Mouse (Mus musculus) stomach, postnatal 0 days (tissue): ENCODE data around the gene Frs3. TPM values are rescaled to one million over a fixed set of nuclear protein-coding genes. Genes with fewer than 3 reads are reported as not detected.

ENCODE experiments used
- ATAC-seq: fragments of 200-750 bp; cut with Nextera tagmentation; 2 replicates; pipeline ENCODE4 v1.8.0; 2017; ENCODE audit not compliant: low FRiP score, low TSS enrichment
- DNase-seq: peaks from one replicate; pipeline ENCODE4 v3.0.0-alpha.2; 2016; ENCODE audit warnings: low spot score
- H3K27ac ChIP-seq: fragments of 300-500 bp; sonication (generic); replicated peaks from 2 replicates; pipeline ENCODE4 v1.5.1; 2014; ENCODE audit warnings: mild to moderate bottlenecking, control low read depth
- H3K27me3 ChIP-seq: fragments of 300-500 bp; sonication (generic); 2 replicates; pipeline ENCODE4 v1.6.1; 2014; ENCODE audit warnings: low read length; ENCODE audit not compliant: control insufficient read depth, insufficient read depth
- H3K36me3 ChIP-seq: fragments of 300-500 bp; sonication (generic); 2 replicates; pipeline ENCODE4 v1.6.1; 2014; ENCODE audit warnings: low read length, mixed read lengths; ENCODE audit not compliant: control insufficient read depth, insufficient read depth
- H3K4me1 ChIP-seq: fragments of 300-500 bp; sonication (generic); replicated peaks from 2 replicates; pipeline ENCODE4 v1.6.1; 2014; ENCODE audit warnings: antibody characterized with exemption; ENCODE audit not compliant: control insufficient read depth, insufficient read depth
- H3K4me2 ChIP-seq: fragments of 300-500 bp; sonication (generic); replicated peaks from 2 replicates; pipeline ENCODE4 v1.6.1; 2014; ENCODE audit warnings: low read depth, mild to moderate bottlenecking, control low read depth, moderate library complexity
- H3K4me3 ChIP-seq: fragments of 300-500 bp; sonication (generic); 2 replicates; pipeline ENCODE4 v1.5.1; 2014; ENCODE audit warnings: low read depth, low read length, control low read depth
- H3K9ac ChIP-seq: fragments of 300-500 bp; sonication (generic); 2 replicates; pipeline ENCODE4 v1.6.1; 2014; ENCODE audit warnings: mild to moderate bottlenecking, low read length, control low read depth, mixed read lengths
- H3K9me3 ChIP-seq: fragments of 300-500 bp; sonication (generic); 2 replicates; pipeline ENCODE4 v1.6.1; 2016; ENCODE audit warnings: low read length; ENCODE audit not compliant: control insufficient read depth
- CTCF ChIP-seq: IDR thresholded peaks from 2 replicates; pipeline ENCODE4 v1.5.1; 2016; ENCODE audit warnings: antibody characterized with exemption, low read depth, mild to moderate bottlenecking, moderate library complexity
- EP300 ChIP-seq: optimal IDR thresholded peaks from 2 replicates; pipeline ENCODE3; 2016; ENCODE audit warnings: antibody characterized with exemption
- WGBS: fragments of 180-500 bp; shearing (Covaris S2); extraction: QIAGEN DNeasy Blood & Tissue Kit; methylation state at CpG from one replicate; pipeline ENCODE4 v1.1.7; 2014; 5-methylcytosine and 5-hydroxymethylcytosine counted together
- polyA plus RNA-seq: library from polyadenylated mRNA; unstranded; fragments of >200 nt; fragmentation: Nextera tagmentation; extraction: Ambion mirVana; gene quantifications from 2 replicates; pipeline ENCODE4 v1.2.1, GENCODE M21; 2015

Gene Frs3
- polyA plus RNA-seq, 1 experiment from 2014 or later: 2.7 TPM

DNA sequence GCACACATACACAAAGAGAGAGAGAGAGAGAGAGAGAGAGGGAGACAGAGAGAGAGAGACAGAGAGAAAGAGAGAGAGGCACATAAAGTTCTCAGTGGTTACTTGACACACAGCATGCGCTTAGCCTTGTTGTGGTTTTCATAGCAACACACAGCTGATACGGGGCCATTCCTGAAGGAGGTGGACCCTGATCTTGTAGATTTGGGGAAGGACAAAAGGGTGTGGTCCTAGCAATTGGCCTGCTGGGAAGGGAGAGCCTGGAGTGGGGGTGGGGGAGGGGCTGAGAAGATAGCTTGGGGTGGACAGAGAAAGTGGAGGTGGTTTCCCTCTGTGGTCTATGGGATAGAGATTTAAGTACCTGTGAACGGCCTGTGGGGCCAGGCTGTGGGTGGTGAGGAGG is 21.2 kb downstream of the Frs3 start:
- Histone ChIP-seq H3K9ac (no peak overlapping the region), H3K9me3 (no peaks in the 10 kb centered on the region), H3K27ac (no peak overlapping the region), H3K36me3 (no peaks in the 10 kb centered on the region), H3K4me3 (no peak overlapping the region), H3K27me3 (no peaks in the 10 kb centered on the region), H3K4me1 (no peaks in the 10 kb centered on the region), H3K4me2 (no peak overlapping the region)
- 58% methylated on average over 3 of the region's 3 CpGs for WGBS
- DNase-seq (peak; percentile 46), ATAC-seq (no peak)
- TF ChIP-seq CTCF (no peak), EP300 (no peak)

GRCm38 (mm10) chr17:47711883-47712282 is 23.1 kb downstream of the Frs3 start:
- ATAC-seq (peak; percentile 24; the same call in 1 of the 2 replicates), DNase-seq (peak; percentile 54)
- Histone ChIP-seq H3K4me2 (no peak overlapping the region), H3K4me1 (no peaks in the 10 kb centered on the region), H3K27me3 (no peaks in the 10 kb centered on the region), H3K27ac (no peak overlapping the region), H3K36me3 (no peaks in the 10 kb centered on the region), H3K4me3 (no peak overlapping the region), H3K9me3 (no peaks in the 10 kb centered on the region), H3K9ac (no peak overlapping the region)
- TF ChIP-seq EP300 (no peak), CTCF (no peak)
- 50% methylated on average over 6 of the region's 6 CpGs for WGBS

- ATAC-seq (no peak), DNase-seq (no peak)
- TF ChIP-seq CTCF (no peak), EP300 (no peak)
- Histone ChIP-seq H3K4me1 (no peaks in the 10 kb centered on the region), H3K9ac (no peak overlapping the region), H3K4me2 (no peak overlapping the region), H3K27me3 (no peaks in the 10 kb centered on the region), H3K9me3 (no peaks in the 10 kb centered on the region), H3K36me3 (no peaks in the 10 kb centered on the region), H3K27ac (no peak overlapping the region), H3K4me3 (no peak overlapping the region)
- WGBS: 58% methylated on average over 13 of the region's 22 CpGs
Measured at GRCm38 (mm10) chr17:47712889-47713571, 24.2 kb downstream of the Frs3 start.

DNA sequence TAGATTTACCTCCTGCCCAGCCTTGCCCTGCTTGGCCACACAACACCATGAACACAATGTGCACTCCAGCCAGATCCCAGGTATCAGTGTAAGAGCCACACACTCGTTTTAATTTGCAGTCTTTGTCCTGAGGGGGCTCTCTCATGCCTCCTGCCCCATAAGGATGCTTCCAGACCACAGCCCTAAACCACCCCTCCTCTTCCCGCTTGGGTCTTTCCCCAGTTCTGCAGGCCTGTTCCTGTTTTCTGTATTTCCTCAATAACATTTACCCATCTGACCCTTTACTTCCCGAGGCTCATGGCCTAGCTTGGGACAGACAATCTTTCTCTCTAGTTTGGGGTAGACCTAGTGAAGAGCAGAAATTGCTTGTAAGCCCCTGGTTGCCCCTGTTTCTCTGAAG is 26.2 kb downstream of the Frs3 start:
- no peak for DNase-seq
- ATAC-seq: no peak
- WGBS: 52% methylated on average over 3 of the region's 3 CpGs

GRCm38 (mm10) chr17:47721183-47721582 is 32.4 kb downstream of the Frs3 start:
- H3K9ac ChIP-seq: no peak overlapping the region
- H3K4me1 ChIP-seq: no peaks in the 10 kb centered on the region
- DNase-seq (no peak), ATAC-seq (no peak)
- no peak overlapping the region for H3K4me2 ChIP-seq
- TF ChIP-seq CTCF: no peak
- TF ChIP-seq EP300: no peak
- H3K36me3 ChIP-seq: no peaks in the 10 kb centered on the region
- H3K4me3 ChIP-seq: no peak overlapping the region
- H3K27ac ChIP-seq: no peak overlapping the region
- 76% methylated on average over 4 of the region's 4 CpGs for WGBS
- no peaks in the 10 kb centered on the region for H3K9me3 ChIP-seq
- H3K27me3 ChIP-seq: no peaks in the 10 kb centered on the region

More for the DNA sequence above, 26.2 kb downstream of the Frs3 start:
- Histone ChIP-seq H3K27me3 (no peaks in the 10 kb centered on the region), H3K27ac (no peak overlapping the region), H3K9ac (no peak overlapping the region), H3K4me3 (no peak overlapping the region), H3K36me3 (no peaks in the 10 kb centered on the region), H3K9me3 (no peaks in the 10 kb centered on the region), H3K4me1 (no peaks in the 10 kb centered on the region), H3K4me2 (no peak overlapping the region)
- TF ChIP-seq CTCF (no peak), EP300 (no peak)

GRCm38 (mm10) chr17:47726566-47726965 is 37.7 kb downstream of the Frs3 start, which contains the start of gene Pgc:
Gene Pgc (plus strand): TSS chr17:47726842.
- DNase-seq (peak; percentile 87), ATAC-seq (peak; percentile 72)
- 0 out of 2 replicates have a peak, but pooled peaks cover 3% of the 10 kb centered on the region for H3K4me1 ChIP-seq
- WGBS: 59% methylated on average over 11 of the region's 11 CpGs
- H3K9me3 ChIP-seq: no peaks in the 10 kb centered on the region
- H3K27ac ChIP-seq: no peak within 1 kb of the TSS
- no peaks in the 10 kb centered on the region for H3K36me3 ChIP-seq
- TF ChIP-seq EP300 (no peak), CTCF (no peak)
- H3K27me3 ChIP-seq: no peaks in the 10 kb centered on the region
- peak within 1 kb of the TSS; percentile 17; the same call in 1 of the 2 replicates for H3K4me2 ChIP-seq
- peak within 1 kb of the TSS; percentile 6; the same call in 1 of the 2 replicates for H3K4me3 ChIP-seq
- no peak within 1 kb of the TSS for H3K9ac ChIP-seq
